Mouse (Mus musculus): ENCODE results near the gene Chchd5.

The Chchd5 gene

DNA sequence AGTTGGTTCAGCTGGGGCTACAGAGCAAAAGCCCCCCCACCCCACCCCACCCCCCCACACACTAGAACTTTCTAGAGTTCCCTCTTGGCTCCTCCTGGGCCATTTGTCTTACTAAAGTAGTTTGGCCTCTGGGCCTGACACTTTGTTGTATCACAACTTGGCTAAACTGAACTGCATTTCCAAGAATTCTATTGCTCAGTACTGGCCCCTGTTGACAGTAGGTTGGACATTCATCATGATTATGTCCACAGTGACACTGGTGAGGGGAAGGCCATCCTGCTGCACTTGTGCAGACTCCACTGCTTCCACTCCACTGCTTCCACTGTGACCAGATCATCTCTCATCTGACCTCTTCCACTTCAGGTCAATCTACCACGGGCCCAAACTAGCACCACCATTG is 23.3 kb downstream of the Chchd5 start:
- no peak for DNase-seq (ENCODE audit: low spot score)

DNA sequence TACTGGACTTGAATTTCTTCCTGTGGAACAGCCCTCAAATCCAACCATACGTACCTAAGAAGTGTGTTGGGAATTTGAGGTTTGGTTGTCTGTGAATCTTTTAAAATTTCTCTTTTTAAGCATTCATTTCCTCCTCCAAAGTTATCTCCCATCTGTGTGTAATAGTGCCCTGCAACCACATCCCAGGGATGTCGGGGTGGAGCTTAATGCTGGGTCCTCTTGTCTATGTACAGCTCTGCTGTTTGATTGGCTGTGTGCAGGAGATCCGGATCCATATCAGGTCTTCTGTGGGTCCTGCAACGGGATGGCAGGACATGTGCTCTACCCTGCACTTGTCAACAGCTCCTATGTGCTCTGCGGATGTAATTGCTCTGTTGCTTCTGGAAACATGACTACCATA is 35.3 kb downstream of the Chchd5 start:
- no peak for DNase-seq (ENCODE audit: low spot score)

DNA sequence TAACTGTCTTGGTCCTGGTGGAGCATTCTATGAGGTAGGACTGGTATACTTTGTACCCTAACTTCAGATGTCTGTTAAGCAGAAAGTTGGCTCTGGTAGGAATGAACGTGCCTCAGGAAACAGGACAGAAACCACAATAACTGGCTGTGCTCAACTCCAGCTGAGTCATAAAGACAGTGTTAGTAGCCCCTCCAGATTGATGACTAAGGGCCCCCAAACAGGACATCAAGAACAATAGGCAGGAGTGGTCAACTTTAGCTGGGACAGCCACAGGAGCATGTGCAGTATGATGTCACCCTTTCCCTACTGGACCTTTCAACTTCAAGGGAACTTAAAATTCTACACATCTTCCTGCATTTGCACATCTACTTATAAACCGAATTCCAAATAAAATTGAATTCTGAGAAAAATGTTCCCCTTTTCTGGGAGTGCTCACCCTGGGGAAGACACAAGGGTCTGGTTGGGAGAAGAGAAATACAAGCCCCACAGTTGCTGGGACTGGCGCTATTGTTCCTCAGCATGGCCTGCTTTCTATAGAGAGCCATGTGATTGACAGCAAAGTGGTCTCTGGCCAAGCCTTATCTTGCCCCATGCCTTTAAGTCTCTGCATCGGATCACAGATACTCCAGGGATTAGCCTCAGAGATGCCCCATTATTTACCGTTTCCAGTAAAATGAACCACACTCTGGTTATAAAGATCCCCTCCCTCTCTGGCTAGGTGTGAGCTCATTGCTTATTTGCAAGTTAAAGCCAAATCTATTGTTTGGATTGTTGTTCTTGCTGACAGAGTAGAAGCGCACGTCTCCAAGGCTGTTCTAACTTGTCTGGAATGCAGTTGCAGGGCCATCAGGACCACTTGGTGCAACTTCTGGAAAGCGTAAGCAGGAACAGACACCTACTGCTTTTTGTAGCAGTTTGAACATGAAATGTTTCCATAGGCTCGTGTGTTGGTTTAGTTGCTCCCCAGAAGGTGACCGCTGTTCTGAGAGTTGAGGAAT is 37.3 kb downstream of the Chchd5 start:
- peak; percentile 28 for DNase-seq (ENCODE audit: low spot score)

DNA sequence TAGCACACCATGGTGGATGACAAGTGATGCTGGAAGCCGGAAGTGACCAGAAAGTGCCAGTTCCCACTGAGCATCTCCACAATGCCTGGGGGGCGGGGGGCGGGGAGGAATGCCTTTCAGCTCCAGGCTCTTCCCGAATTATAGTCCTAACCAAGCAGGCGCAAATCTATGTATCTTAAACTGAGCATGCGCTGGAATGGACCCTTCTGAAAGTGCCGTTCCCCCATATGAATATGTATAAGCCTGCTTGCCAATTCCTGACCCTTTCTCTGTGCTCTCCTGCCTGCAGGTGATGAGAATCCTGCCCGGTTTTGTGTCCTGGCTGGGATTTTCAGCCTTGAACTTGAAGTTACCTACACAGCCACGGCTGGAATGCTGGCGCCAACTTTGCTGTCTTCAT is 43.9 kb downstream of the Chchd5 start:
- DNase-seq (ENCODE audit: low spot score) = no peak

DNA sequence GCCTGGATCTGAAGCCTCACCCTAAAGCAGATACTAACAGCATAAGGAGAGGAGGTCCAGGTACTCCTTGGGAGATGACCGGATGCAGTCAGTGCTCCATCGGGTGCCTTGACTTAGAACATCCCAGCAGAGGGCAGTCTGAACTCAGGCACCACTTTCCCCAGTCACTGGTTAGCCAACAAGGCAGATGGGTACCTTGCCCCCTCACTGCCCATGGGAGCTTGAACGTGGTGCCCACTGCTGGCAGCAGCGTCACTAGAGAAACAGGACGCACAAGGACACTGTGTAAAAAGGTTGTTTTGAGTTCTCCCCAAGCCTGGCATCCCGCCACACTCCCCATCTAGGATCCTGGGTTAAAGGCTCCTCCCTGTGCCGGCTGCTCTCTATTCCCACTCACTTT is 45.0 kb downstream of the Chchd5 start:
- peak; percentile 19 for DNase-seq (ENCODE audit: low spot score)

DNA sequence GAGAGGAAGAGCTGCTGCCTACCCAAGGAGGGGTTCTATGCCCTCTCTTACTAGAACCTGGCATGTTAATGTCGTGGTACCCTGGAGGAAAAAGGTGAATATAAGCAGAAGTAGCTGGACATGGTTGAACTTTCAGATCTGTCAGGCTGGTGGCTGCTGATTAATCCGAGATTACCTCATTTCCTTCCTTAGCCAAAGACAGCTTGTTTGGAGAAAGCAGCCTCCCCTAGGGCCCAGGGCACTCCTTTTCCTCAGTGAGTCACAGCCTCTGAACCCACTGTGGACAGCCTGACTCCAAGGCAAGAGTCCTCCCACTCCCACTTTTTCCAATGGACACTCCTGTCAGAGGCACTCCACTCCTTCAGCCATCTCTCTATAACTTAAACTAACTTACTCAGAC is 46.1 kb downstream of the Chchd5 start:
- no peak for DNase-seq (ENCODE audit: low spot score)

DNA sequence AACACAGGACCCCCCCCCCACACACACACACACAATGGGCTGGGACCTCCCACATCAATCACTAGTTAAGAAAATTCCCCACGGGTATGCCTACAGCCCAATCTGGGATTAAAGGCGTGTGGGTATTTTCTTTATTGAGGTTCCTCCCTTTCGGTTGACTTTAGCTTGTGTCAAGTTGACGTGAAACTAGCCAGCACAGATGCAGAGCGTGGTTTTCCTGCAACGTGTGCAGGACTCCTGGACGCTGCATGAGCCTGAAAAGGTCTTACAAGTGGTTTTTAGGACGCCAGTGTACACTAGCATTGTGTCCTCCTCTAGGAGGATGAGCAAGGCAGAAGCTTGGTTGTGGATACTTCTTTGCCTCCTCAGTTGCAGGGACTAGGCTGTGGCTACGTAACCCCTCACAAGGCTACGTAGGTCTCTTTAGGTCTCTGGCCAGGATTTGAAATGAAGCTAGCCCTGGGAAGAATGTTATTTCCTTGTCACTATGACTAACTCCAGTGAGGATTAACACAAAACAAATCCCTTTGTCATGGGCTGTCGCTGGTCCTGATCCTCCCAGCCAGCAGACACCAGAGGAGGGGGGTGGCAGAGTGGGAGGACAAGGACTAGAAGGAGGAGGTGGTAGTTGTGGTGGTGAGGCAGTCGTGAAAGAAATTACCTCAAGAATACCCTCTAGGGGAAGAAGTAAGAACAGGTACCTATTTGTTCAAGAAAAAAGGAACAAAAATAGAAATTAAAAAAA is 47.3 kb downstream of the Chchd5 start:
- DNase-seq (ENCODE audit: low spot score) = no peak

DNA sequence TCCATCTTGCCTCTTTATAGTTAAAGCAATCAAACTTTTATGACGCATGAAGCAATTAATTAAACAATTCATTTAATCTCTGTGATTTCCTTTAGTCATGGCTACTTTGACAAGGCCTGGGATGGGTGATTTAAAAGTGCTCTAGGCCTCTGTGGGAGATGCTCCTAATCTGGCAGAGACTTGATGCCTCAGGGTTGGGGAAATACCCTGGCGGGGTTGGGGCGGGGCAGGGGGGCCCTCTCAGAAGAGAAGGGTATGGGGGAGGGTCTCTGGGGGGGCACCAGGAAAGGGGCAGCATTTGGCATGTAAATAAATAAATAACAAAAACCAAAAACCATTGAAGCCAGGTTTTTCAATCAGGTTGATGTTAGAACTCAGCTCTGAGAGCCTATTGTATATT is 48.2 kb downstream of the Chchd5 start:
- DNase-seq (ENCODE audit: low spot score) = no peak

DNA sequence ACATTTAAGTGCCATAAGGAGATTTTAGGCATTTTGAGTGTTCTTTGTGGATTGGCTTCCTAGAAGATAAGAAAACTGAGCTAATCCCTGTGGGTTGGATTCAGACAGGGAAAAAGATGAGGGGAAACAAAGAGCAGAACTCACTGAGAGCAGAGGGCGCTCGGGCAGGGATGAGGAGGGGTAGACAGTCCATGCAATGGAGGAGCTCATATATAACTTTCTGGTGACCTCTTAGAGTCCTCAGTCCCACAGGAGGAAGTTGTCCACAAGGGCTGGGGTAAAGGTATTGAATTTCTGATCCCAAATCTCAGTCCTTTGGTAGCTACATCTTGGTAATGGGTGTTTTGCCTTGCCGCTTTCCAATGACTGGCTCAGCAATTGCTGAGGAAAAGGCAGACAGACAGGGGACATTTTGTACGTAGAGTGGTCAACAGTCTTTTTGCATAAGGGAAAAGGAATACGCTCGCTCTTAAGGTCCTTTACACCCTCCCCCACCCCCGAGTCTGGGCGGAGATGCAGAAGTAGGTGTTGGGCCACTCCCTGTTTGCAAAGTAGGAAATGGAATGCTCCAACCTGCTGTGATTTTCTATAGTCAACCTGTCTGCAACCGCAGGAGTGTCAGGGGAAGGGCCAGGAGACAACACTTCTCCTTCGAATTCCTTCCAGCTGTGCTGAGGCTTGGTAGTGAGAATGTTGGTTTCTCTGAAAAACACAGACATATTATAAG is 48.8 kb downstream of the Chchd5 start:
- peak; percentile 40 for DNase-seq (ENCODE audit: low spot score)

DNA sequence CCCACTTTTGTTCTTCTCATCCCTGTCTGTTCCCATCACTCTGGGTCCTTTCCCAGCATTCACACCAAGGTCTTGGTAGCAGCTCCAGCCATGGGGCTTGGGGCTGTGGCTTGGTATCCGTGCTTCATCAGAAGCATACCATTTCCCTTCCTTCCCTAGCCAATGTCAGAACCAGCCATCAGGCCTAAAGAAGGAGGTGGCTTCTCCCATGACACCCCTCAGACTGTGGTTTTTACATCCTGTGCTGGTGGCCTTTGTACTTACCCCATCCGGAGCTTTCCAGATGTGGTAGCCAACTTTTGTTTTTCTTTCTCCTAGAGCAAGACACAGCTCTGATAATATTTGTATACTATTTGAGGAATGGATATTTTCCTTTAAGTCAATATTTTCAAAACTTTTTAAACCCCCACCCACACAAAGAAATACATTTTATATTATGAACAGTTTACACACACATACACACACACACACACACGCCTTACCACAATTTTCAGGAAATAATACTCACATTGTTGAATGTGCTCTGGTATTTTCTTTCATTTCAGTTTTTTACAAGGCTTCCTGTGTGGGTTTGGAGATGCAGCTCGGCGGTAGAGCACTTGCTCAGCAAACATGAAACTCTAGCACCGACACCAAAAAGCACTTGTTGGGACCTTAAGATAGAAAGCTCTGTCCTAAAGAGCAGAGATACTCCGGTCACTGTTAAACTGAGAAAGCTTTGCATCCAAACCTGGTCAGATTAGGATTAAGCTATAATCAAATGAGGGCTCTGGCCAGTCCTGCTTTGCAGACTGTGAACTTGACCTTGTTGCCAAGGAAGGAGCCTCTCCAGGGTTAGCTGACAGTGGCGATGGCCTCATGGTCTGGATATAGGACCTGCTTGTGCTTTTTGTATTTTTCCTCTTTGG is 50.7 kb downstream of the Chchd5 start:
- DNase-seq (ENCODE audit: low spot score) = no peak

DNA sequence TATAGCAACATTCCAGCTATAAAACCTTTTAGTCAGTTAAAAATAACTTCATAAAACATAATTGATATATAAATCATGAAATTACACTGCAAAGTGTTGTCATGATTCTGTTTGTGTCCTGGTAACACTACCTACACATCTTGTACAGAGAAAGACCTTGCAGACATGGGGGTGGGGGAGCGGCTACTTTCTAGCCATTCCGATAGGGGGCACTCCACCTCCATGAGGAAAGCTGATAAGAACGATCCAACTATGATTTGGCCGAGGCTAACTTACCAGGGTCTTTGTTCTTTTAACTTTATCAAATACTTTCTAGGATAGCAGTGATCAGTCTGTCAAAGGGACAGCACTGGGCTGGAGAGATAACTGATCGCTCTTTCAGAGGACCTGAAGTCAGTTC is 52.0 kb downstream of the Chchd5 start:
- no peak for DNase-seq (ENCODE audit: low spot score)

DNA sequence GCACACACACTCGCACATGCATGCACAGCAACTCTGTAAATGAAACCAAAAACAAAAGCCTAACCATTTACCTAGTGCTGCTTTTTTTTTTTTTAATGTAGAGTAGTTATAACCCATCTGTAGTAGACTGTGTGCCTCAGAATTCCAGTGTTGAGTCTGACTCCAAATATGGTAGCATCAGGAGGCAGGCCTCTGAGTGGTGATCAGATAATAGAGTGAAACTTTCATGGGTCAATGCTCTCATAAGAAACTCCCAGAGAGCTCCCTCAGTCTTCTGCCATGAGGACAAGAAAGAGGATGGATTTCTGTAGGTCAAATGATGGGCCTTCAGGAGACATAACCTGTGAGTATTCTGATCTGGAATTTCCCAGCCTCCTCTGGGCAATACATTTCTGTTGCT is 52.9 kb downstream of the Chchd5 start:
- DNase-seq (ENCODE audit: low spot score) = no peak

DNA sequence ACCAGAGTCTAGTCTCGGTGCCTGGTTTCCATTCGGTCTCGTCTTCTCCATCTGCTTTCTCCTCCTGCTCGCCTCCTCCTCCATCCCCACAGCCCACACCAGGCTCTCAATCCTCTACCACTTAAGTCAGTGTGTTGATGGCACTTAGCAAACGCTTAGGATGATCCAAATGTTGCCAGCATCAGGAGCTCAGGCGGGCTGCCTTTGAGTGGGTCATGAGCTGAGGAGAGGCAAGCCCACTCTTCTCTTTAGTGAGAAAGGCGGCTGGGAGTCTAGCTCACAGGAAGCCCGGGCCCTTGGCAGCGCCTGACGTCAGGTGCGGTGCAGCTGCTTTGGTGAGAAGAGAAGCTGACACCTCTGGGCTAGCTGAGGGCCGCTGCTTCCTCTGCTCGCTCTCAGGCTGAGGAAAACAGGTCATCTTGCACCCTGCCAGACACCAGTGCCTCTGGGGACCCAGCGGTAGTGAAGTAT is 54.1 kb downstream of the Chchd5 start:
- no peak for DNase-seq (ENCODE audit: low spot score)
